Comparison of ENCODE assay signal across 12 mouse cellular contexts in the genomic region with DNA sequence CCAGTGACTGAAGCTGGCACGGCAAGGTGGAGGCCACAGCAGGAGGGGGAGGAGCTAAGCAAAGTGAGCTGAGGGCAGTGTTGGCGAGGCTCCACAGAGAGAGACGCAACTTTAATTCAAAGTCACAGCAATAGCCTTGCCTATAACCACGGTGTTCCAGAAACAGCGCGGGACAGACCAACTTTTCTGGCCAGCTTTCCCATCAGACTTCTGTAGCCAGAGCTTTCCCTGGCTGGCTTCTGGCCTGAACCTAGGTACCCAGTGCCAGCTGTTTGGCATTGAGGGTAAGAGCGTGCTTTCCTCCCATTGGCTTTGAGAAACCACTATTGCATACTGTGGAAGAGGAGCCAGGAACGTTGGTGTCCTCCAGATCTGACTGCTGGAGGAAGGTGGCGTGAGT.
DNase-seq lines count a peak whose midpoint lies in the region; TF ChIP-seq lines count a peak whose summit lies in the region.
"Had no signal": no experiment of that assay in that cellular context is flagged by ENCODE, and none has a peak within 500 bp of the region (broad histone marks: within the 10 kb centered on the region; RNA-seq: fewer than 3 reads in every experiment).

No protein-coding gene starts in this region.

- TF ChIP-seq CTCF in heart, adult 2 months (IDR thresholded peaks at IDR 0.05), result no peak

- no peaks in the 10 kb centered on the region for H3K36me3 ChIP-seq in heart, adult 2 months (ENCODE audit: control insufficient read depth, insufficient read depth, low read length)
- H3K36me3 ChIP-seq: forebrain, embryonic 15.5 days; limb, embryonic 13.5 days had no signal

- no peak overlapping the region for H3K27ac ChIP-seq in heart, adult 2 months
- H3K27ac ChIP-seq: forebrain, embryonic 15.5 days; limb, embryonic 13.5 days had no signal

- WGBS in heart, adult 2 months, result 65% methylated on average over 9 of the region's 9 CpGs

- H3K79me2 ChIP-seq in heart, adult 2 months (replicated peaks; ENCODE audit: control insufficient read depth, insufficient read depth, low read length), result no peaks in the 10 kb centered on the region

- no peak for TF ChIP-seq EP300 in heart, adult 2 months (IDR thresholded peaks at IDR 0.05; ENCODE audit: insufficient read depth, low read depth, low read length)

- peak; percentile 41 to 66 for DNase-seq in heart, adult 2 months
- no peak for DNase-seq in heart, postnatal 4 days
- peak; percentile 69 for DNase-seq in ovary, adult 18-20 months (ENCODE audit: low spot score)
- no peak for DNase-seq in ovary, postnatal 10 days (ENCODE audit: low spot score)
- peak; percentile 60 for DNase-seq in gonadal fat pad, adult 2 months (ENCODE audit: low read depth)
- peak; percentile 43 for DNase-seq in skeletal muscle tissue, adult 2 months (ENCODE audit: low read depth, low spot score)
- no peak for DNase-seq in urinary bladder, adult 18-20 months (ENCODE audit: low spot score in 2 of 2)
- DNase-seq in left cerebral cortex, postnatal 36 days (ENCODE audit: low spot score in 2 of 2), result no peak
- DNase-seq: cerebellum, postnatal 36 days; lung, adult 2 months had no signal

- intact Hi-C loops in heart, adult 2 months (cut with DNase I), result loop anchor here (5.0 kb wide), 1 partner anchor 273 kb away; no protein-coding TSS in a partner anchor
- intact Hi-C loops in left cerebral cortex, postnatal 36 days (cut with DNase I), result loop anchor here (5.0 kb wide), 2 partner anchors 58 to 218 kb away; no protein-coding TSS in a partner anchor

- TF ChIP-seq POLR2A in heart, adult 2 months (IDR thresholded peaks at IDR 0.05; ENCODE audit: insufficient read depth, low read depth, low read length), result no peak

- H3K4me3 ChIP-seq in heart, adult 2 months, result no peak overlapping the region
- H3K4me3 ChIP-seq: forebrain, embryonic 15.5 days; limb, embryonic 13.5 days had no signal

- no peaks in the 10 kb centered on the region for H3K4me1 ChIP-seq in heart, adult 2 months (ENCODE audit: control insufficient read depth, insufficient read depth, low read length)

- H3K27me3 ChIP-seq in heart, adult 2 months (ENCODE audit: control insufficient read depth, insufficient read depth, low read length), result no peaks in the 10 kb centered on the region

- H3K9ac ChIP-seq in heart, adult 2 months (ENCODE audit: low read depth, low read length), result no peak overlapping the region
- H3K9ac ChIP-seq: forebrain, embryonic 15.5 days; limb, embryonic 13.5 days had no signal

Comparison
In these comparisons a context has a peak if more than half of its experiments do, and no peak if none do; other contexts are left out.
1. DNase-seq: peak in heart, adult 2 months (2 of 2), ovary, adult 18-20 months (single experiment), gonadal fat pad, adult 2 months (single experiment) and skeletal muscle tissue, adult 2 months (single experiment); none in heart, postnatal 4 days (single experiment), ovary, postnatal 10 days (single experiment), urinary bladder, adult 18-20 months (0 of 2) and left cerebral cortex, postnatal 36 days (0 of 2).